Mouse (Mus musculus) bone marrow macrophage, adult 2 months (primary cell): Measurements from ENCODE around the gene Spdye4a. TPM values are rescaled to one million over a fixed set of nuclear protein-coding genes. Genes with fewer than 3 reads are reported as not detected.
A peak's percentile ranks its signal among the peaks of the same experiment; 100 is the strongest.

Experiments used
- H3K27ac ChIP-seq: 2 replicates; pipeline ENCODE4 v1.5.1; 2012; ENCODE audit warnings: low read depth, low read length; ENCODE audit not compliant: insufficient read depth
- H3K4me1 ChIP-seq: 2 replicates; pipeline ENCODE4 v1.6.1; 2012; ENCODE audit warnings: low read length; ENCODE audit not compliant: control insufficient read depth, insufficient read depth
- H3K4me3 ChIP-seq: 2 replicates; pipeline ENCODE4 v1.5.1; 2012; ENCODE audit warnings: mild to moderate bottlenecking, low read length, moderate library complexity; ENCODE audit not compliant: insufficient read depth
- CTCF ChIP-seq: IDR thresholded peaks from 2 replicates; pipeline ENCODE4 v1.5.1; 2012; ENCODE audit warnings: low read depth, mild to moderate bottlenecking, low read length, moderate library complexity
- POLR2A ChIP-seq: IDR thresholded peaks from 2 replicates; pipeline ENCODE4 v1.6.1; 2012; ENCODE audit warnings: mild to moderate bottlenecking, low read depth, low read length, borderline replicate concordance
- polyA plus RNA-seq: library from polyadenylated mRNA; stranded (reverse); fragments of >200 nt; gene quantifications from 2 replicates; pipeline ENCODE4 v1.2.4, GENCODE M21; 2012; ENCODE audit not compliant: missing spikeins, insufficient read depth, insufficient read length

The Spdye4a gene
- not detected in 2 replicates for polyA plus RNA-seq

GRCm38 (mm10) chr5:143226790-143227189 lies at the start of gene Spdye4a:
Spdye4a (minus strand) TSS chr5:143226890.
- Histone ChIP-seq H3K4me1 (no peaks in the 10 kb centered on the region), H3K27ac (no peak within 1 kb of the TSS), H3K4me3 (no peak within 1 kb of the TSS)
- TF ChIP-seq POLR2A (no peak), CTCF (no peak)

GRCm38 (mm10) chr5:143275761-143276160 lies 49.1 kb upstream of the Spdye4a start:
- no peak for TF ChIP-seq CTCF
- no peak for TF ChIP-seq POLR2A
- Histone ChIP-seq H3K4me3 (no peak overlapping the region), H3K4me1 (peaks cover 13% of the 10 kb centered on the region), H3K27ac (no peak overlapping the region)

DNA sequence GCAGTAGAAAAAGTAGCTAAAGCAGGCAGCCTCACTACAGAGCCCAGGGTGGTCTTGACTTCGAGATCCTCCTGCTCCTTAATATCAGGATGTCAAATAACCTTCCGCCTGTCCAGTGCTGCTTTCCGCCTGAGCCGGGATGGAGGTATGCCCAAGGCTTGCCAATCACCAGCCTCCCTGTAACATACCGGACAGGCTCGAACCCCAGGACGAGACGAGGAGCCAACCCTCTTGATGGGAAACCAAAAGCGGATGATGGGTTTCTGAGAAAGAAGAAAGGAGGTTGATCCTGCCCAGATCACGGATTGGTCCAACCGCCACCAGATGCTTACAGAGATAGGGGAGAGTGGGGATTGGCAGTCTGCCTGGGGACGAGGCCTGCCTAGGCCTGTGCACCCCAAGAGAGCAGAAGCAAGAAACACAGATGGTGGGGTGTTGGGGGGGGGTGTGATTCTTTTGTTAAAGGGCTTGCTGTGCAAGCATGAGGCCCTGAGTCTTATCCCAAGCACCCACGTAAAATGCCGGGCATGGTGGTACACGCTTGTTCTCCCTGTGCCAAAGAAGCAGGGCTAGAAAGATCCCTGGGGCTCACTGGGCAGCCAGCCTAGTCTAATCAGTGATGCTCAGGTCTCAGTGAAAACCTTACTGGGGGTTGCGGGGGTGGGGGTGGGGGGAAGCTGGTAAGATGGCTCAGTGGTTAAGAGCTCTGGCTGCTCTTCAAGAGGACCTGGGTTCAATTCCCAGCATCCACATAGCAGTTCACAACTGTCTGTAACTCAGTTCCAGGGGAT lies 46.0 kb upstream of the Spdye4a start:
- Histone ChIP-seq H3K4me1 (peaks cover 18% of the 10 kb centered on the region), H3K27ac (no peak overlapping the region)
- no peak for TF ChIP-seq POLR2A
- TF ChIP-seq CTCF, result no peak

GRCm38 (mm10) chr5:143272108-143272507 lies 45.4 kb upstream of the Spdye4a start:
- TF ChIP-seq CTCF (no peak), POLR2A (no peak)
- Histone ChIP-seq H3K4me1 (peaks cover 18% of the 10 kb centered on the region), H3K4me3 (no peak overlapping the region), H3K27ac (no peak overlapping the region)

More for the DNA sequence above, 46.0 kb upstream of the Spdye4a start:
- no peak overlapping the region for H3K4me3 ChIP-seq

GRCm38 (mm10) chr5:143271642-143272041 lies 45.0 kb upstream of the Spdye4a start:
- H3K4me1 ChIP-seq, result peaks cover 18% of the 10 kb centered on the region
- H3K4me3 ChIP-seq, result no peak overlapping the region
- TF ChIP-seq POLR2A (no peak), CTCF (no peak)
- no peak overlapping the region for H3K27ac ChIP-seq

GRCm38 (mm10) chr5:143270151-143270519 lies 43.4 kb upstream of the Spdye4a start:
- no peak for TF ChIP-seq CTCF
- TF ChIP-seq POLR2A, result no peak
- peaks cover 18% of the 10 kb centered on the region for H3K4me1 ChIP-seq
- no peak overlapping the region for H3K27ac ChIP-seq
- H3K4me3 ChIP-seq, result peak overlapping the region; percentile 92

DNA sequence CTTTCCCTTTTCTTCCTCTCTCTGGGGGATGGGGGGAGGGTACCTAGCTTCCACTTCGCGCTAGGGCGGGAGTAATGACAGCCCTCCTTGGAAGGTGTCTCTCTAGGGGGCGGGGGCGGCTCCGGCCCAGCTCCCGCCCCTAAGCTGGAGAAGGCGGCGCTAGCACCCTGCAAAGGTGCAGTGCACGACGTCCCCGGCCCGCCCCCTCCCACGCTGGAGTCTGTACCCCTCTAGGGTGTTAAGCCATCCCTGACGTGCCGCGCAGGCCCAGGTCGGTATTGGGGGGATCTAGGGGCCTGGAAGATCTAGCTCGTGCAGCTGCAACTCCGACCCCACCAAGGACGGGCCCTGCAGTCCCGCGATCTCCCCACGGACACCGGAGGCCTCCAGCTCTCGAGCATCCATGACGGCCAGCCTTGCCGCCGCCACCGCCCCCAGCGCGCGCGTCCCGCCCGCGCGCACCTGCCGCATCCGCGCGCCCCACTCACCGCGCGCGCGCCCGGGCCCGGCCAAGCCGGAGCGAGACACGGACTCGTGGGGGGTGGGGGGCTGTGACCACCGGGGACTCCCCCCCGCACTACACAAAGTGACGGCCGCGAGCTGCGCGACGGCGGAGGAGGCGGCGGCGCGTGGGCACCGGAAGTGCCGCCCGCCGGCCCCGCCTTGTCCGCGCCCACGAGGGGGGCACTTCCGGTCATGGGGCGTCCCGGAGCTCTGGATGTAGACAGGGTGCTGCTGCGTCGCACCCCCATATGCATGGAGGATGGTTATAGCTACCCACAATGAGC lies 42.9 kb upstream of the Spdye4a start, which contains the start of gene Zfp316:
Zfp316 (minus strand) TSS at position 660 of the 788 bp plus-strand sequence.
- no peak within 1 kb of the TSS for H3K27ac ChIP-seq
- H3K4me3 ChIP-seq, result peak within 1 kb of the TSS; percentile 92
- no peak for TF ChIP-seq CTCF
- TF ChIP-seq POLR2A, result no peak
- peaks cover 18% of the 10 kb centered on the region for H3K4me1 ChIP-seq

DNA sequence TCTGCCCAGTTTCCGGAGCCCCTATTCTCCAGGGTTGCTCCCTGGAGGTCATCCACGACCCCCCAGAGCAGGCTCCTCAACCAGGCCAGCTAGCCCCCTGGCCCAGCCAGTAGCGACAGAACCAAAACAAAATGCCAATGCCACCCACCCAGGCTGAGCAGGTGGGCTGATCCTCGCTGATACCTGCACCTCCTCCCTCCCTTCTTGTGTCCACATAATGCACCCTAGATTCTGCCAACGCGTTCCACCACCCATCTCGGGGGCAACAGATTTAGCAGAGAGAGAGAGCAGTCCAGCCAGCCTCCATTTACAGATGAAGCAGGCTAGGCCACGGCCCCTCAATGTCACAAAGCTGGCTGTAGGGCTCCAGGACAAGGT lies 42.3 kb upstream of the Spdye4a start:
- Histone ChIP-seq H3K4me1 (peaks cover 18% of the 10 kb centered on the region), H3K27ac (no peak overlapping the region), H3K4me3 (peak overlapping the region; percentile 92)
- TF ChIP-seq CTCF (no peak), POLR2A (no peak)

DNA sequence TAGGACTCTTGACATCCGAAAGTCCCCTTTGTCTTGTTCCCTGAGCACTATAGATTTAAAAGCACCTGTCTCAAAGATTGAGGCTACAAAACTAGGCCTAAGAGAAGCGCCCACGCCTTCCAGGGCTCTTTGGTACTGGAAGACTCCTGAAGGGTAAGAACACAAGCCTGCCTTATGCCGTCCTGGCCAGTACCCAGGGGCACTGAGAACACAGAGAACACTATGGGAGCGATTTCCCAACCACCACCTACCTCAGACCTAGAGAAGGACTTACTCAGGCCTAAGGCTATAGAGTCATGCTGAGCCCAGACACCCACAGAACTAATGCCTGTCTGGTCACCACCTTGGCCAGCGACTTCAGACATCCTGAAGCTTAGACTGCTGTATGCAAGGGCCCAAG lies 40.1 kb upstream of the Spdye4a start:
- TF ChIP-seq POLR2A (no peak), CTCF (no peak)
- Histone ChIP-seq H3K4me1 (peaks cover 12% of the 10 kb centered on the region), H3K27ac (no peak overlapping the region), H3K4me3 (no peak overlapping the region)

GRCm38 (mm10) chr5:143265409-143265808 lies 38.7 kb upstream of the Spdye4a start:
- H3K4me1 ChIP-seq, result peaks cover 1% of the 10 kb centered on the region; the same call in 1 of the 2 replicates
- H3K4me3 ChIP-seq, result no peak overlapping the region
- no peak overlapping the region for H3K27ac ChIP-seq
- TF ChIP-seq POLR2A (no peak), CTCF (no peak)
